Mouse (Mus musculus) myocyte (in vitro differentiated cells): ENCODE data around the gene Cfh. TPM values are rescaled to one million over a fixed set of nuclear protein-coding genes. Genes with fewer than 3 reads are reported as not detected.

Experiments used
- H3K27me3 ChIP-seq: one replicate; pipeline ENCODE4 v1.6.1; 2011; ENCODE audit not compliant: control insufficient read depth, insufficient read depth, insufficient read length
- H3K36me3 ChIP-seq: one replicate; pipeline ENCODE4 v1.6.1; 2011; ENCODE audit not compliant: control insufficient read depth, insufficient read depth
- H3K4me2 ChIP-seq: one replicate; pipeline ENCODE4 v1.6.1; 2011; ENCODE audit warnings: low read depth, control low read depth
- H3K4me3 ChIP-seq: one replicate; pipeline ENCODE4 v1.5.1; 2011; ENCODE audit warnings: mild to moderate bottlenecking, control low read depth, moderate library complexity
- H3K79me2 ChIP-seq: one replicate; pipeline ENCODE4 v1.6.1; 2011; ENCODE audit not compliant: control insufficient read depth, insufficient read depth
- H3ac ChIP-seq: one replicate; pipeline ENCODE4 v1.6.1; 2011; ENCODE audit not compliant: control insufficient read depth, insufficient read length
- CEBPB ChIP-seq: IDR thresholded peaks from 2 replicates; pipeline ENCODE4 v1.6.1; 2011; ENCODE audit warnings: mild to moderate bottlenecking, moderate library complexity; ENCODE audit not compliant: poor library complexity, insufficient read depth, severe bottlenecking
- E2F4 ChIP-seq: IDR thresholded peaks from one replicate; pipeline ENCODE4 v1.6.1; 2011; ENCODE audit warnings: mild to moderate bottlenecking, control low read depth, moderate library complexity; ENCODE audit not compliant: insufficient read depth
- MAX ChIP-seq: IDR thresholded peaks from one replicate; pipeline ENCODE4 v1.6.1; 2011; ENCODE audit warnings: low read depth, mild to moderate bottlenecking, control low read depth
- MYOD1 ChIP-seq, 3 experiments: IDR thresholded peaks; one replicate each; pipeline ENCODE4 v1.6.1; 2011; ENCODE audit warnings: control low read depth in 2 of 3, low read depth in 2 of 3, mild to moderate bottlenecking in 2 of 3, moderate library complexity in 1 of 3; ENCODE audit not compliant: insufficient read length in 2 of 3, control insufficient read depth in 1 of 3
- MYOG ChIP-seq, 3 experiments: IDR thresholded peaks; one replicate each; pipeline ENCODE4 v1.6.1; 2011; ENCODE audit warnings: control low read depth in 2 of 3, low read depth in 2 of 3, mild to moderate bottlenecking in 2 of 3; ENCODE audit not compliant: insufficient read length in 2 of 3, control insufficient read depth in 1 of 3, insufficient read depth in 1 of 3
- POLR2A ChIP-seq: IDR thresholded peaks from one replicate; pipeline ENCODE4 v1.6.1; 2011; ENCODE audit warnings: low read depth, mild to moderate bottlenecking, control low read depth, moderate library complexity; ENCODE audit not compliant: insufficient read length
- POLR2AphosphoS2 ChIP-seq: IDR thresholded peaks from one replicate; pipeline ENCODE4 v1.6.1; 2011; ENCODE audit warnings: low read depth, control low read depth; ENCODE audit not compliant: insufficient read length
- REST ChIP-seq: IDR thresholded peaks from one replicate; pipeline ENCODE4 v1.6.1; 2011; ENCODE audit warnings: mild to moderate bottlenecking, control low read depth, moderate library complexity; ENCODE audit not compliant: insufficient read depth, insufficient read length
- SRF ChIP-seq: IDR thresholded peaks from one replicate; pipeline ENCODE4 v1.6.1; 2011; ENCODE audit warnings: low read depth; ENCODE audit not compliant: control insufficient read depth, insufficient read length
- TCF12 ChIP-seq: IDR thresholded peaks from one replicate; pipeline ENCODE4 v1.6.1; 2011; ENCODE audit warnings: mild to moderate bottlenecking, control low read depth; ENCODE audit not compliant: poor library complexity, insufficient read depth, severe bottlenecking
- TCF3 ChIP-seq: IDR thresholded peaks from one replicate; pipeline ENCODE4 v1.6.1; 2011; ENCODE audit warnings: low read depth, control low read depth; ENCODE audit not compliant: insufficient read length
- USF1 ChIP-seq: IDR thresholded peaks from one replicate; pipeline ENCODE4 v1.6.1; 2011; ENCODE audit warnings: low read depth, mild to moderate bottlenecking, control low read depth, moderate library complexity
- polyA plus RNA-seq: library from polyadenylated mRNA; unstranded; fragments of >200 nt; fragmentation: generic; extraction: Trizol; gene quantifications from one replicate; pipeline ENCODE4 v1.2.1, GENCODE M21; 2012; ENCODE audit warnings: missing spikeins

The Cfh gene
- polyA plus RNA-seq, 1 experiment = 0.46 TPM

DNA sequence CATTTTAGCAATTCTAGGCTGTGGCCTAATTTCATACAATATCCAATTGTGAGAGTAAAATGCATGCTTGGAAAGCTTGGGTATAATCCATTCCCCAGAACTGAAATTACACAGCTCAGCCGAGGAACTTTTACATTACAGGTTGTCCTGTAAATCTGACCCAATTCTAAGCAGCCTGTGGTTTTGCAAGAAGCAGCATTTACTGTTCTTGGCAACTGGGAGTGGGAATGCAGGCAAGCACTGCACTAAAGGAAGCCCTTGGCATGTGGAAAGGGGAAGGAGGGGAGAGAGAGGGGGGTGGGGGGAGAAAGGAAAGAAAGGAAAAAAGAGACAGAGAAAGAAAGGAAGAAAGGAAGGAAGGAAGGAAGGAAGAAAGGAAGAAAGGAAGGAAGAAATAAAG, 3.4 kb downstream of the Cfh start:
- Histone ChIP-seq H3K79me2 (no peaks in the 10 kb centered on the region), H3K27me3 (no peaks in the 10 kb centered on the region), H3K36me3 (no peaks in the 10 kb centered on the region), H3K4me3 (no peak overlapping the region), H3K4me2 (no peak overlapping the region), H3ac (no peak overlapping the region)
- no peak for TF ChIP-seq MAX
- no peak for TF ChIP-seq REST
- no peak for TF ChIP-seq MYOD1 (IDR thresholded peaks at IDR 0.05; ENCODE audit: control insufficient read depth in 1 of 3, insufficient read length in 2 of 3, low read depth in 2 of 3)
- no peak for TF ChIP-seq TCF12
- TF ChIP-seq CEBPB = no peak
- no peak for TF ChIP-seq POLR2A
- TF ChIP-seq SRF = no peak
- no peak for TF ChIP-seq MYOG (IDR thresholded peaks at IDR 0.05; ENCODE audit: control insufficient read depth in 1 of 3, insufficient read depth in 1 of 3, insufficient read length in 2 of 3, low read depth in 2 of 3)
- no peak for TF ChIP-seq E2F4
- no peak for TF ChIP-seq USF1
- TF ChIP-seq TCF3 = no peak
- no peak for TF ChIP-seq POLR2AphosphoS2

- H3K27me3 ChIP-seq = no peaks in the 10 kb centered on the region
- no peak overlapping the region for H3K4me2 ChIP-seq
- no peaks in the 10 kb centered on the region for H3K36me3 ChIP-seq
- H3ac ChIP-seq = no peak overlapping the region
- H3K4me3 ChIP-seq = no peak overlapping the region
- H3K79me2 ChIP-seq = no peaks in the 10 kb centered on the region
- TF ChIP-seq SRF (no peak), TCF12 (no peak), TCF3 (no peak), REST (no peak), MAX (no peak), MYOD1 (IDR thresholded peaks at IDR 0.05; ENCODE audit: control insufficient read depth in 1 of 3, insufficient read length in 2 of 3, low read depth in 2 of 3) (no peak), E2F4 (no peak), POLR2AphosphoS2 (no peak), USF1 (no peak), MYOG (IDR thresholded peaks at IDR 0.05; ENCODE audit: control insufficient read depth in 1 of 3, insufficient read depth in 1 of 3, insufficient read length in 2 of 3, low read depth in 2 of 3) (no peak), CEBPB (no peak), POLR2A (no peak)
Observed at GRCm38 (mm10) chr1:140175442-140175841, 8.1 kb downstream of the Cfh start.

DNA sequence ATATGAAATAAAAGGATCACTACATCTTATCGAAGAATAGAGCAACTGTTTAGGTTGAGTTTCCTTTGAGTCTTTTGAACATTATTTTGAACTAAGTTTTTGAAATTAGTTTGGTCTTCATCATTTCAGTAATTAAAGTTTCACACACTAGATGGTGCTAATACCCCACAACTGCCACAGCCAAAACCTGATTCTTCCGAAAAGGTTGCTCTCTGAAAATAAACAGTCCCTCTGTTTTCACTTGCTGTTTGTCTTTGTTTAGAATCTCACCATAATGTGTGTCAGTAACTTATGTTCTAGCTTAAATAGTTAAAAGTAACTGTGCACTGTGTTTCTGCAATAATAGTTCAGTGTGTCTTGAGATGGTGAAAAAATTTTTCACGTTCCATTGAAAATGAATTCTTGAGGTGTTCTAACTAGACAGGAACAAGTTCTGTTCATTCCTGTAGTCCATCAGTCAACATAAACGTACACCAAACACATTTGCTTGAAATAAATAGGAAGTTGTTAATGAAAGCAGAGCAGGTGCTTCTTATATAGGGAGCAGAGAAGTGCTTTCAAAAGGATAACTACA, 11.9 kb downstream of the Cfh start:
- Histone ChIP-seq H3ac (no peak overlapping the region), H3K4me2 (no peak overlapping the region), H3K36me3 (no peaks in the 10 kb centered on the region), H3K4me3 (no peak overlapping the region), H3K79me2 (no peaks in the 10 kb centered on the region), H3K27me3 (no peaks in the 10 kb centered on the region)
- TF ChIP-seq MYOG (IDR thresholded peaks at IDR 0.05; ENCODE audit: control insufficient read depth in 1 of 3, insufficient read depth in 1 of 3, insufficient read length in 2 of 3, low read depth in 2 of 3) = no peak
- TF ChIP-seq POLR2AphosphoS2 = no peak
- no peak for TF ChIP-seq MYOD1 (IDR thresholded peaks at IDR 0.05; ENCODE audit: control insufficient read depth in 1 of 3, insufficient read length in 2 of 3, low read depth in 2 of 3)
- TF ChIP-seq TCF12 = no peak
- TF ChIP-seq CEBPB = no peak
- TF ChIP-seq SRF = no peak
- no peak for TF ChIP-seq REST
- no peak for TF ChIP-seq USF1

- TF ChIP-seq MYOG (IDR thresholded peaks at IDR 0.05; ENCODE audit: control insufficient read depth in 1 of 3, insufficient read depth in 1 of 3, insufficient read length in 2 of 3, low read depth in 2 of 3) = no peak
- TF ChIP-seq MYOD1 (IDR thresholded peaks at IDR 0.05; ENCODE audit: control insufficient read depth in 1 of 3, insufficient read length in 2 of 3, low read depth in 2 of 3) = no peak
- TF ChIP-seq CEBPB = no peak
- no peak for TF ChIP-seq TCF12
- no peak for TF ChIP-seq REST
- TF ChIP-seq E2F4 = no peak
- TF ChIP-seq POLR2A = no peak
- no peak for TF ChIP-seq SRF
- no peak for TF ChIP-seq USF1
- no peak for TF ChIP-seq MAX
- no peak for TF ChIP-seq TCF3
- no peak for TF ChIP-seq POLR2AphosphoS2
- Histone ChIP-seq H3K36me3 (no peaks in the 10 kb centered on the region), H3ac (no peak overlapping the region), H3K4me3 (no peak overlapping the region), H3K4me2 (no peak overlapping the region), H3K79me2 (no peaks in the 10 kb centered on the region), H3K27me3 (no peaks in the 10 kb centered on the region)
Observed at GRCm38 (mm10) chr1:140158970-140159369, 24.6 kb downstream of the Cfh start.
